Mouse (Mus musculus) hematopoietic stem cell, adult 5-6 weeks (primary cell): ENCODE measurements at regions not wholly inside any gene's neighbourhood (a gene's known extent, or its start where the extent isn't known, plus 50 kb on each side); places are given as distances from the start of the nearest gene placed in this dataset.
A peak's percentile ranks its signal among the peaks of the same experiment; 100 is the strongest.

ENCODE experiments used
- ATAC-seq, 2 experiments: fragments of 125-278 bp in 1 of 2; replicated peaks in 1 of 2; 2 replicates each; pipeline ENCODE4 v1.8.0; 2016 to 2017; ENCODE audit warnings: inconsistent platforms in 2 of 2, mild to moderate bottlenecking in 2 of 2, moderate number of reproducible peaks in 2 of 2, low read depth in 1 of 2, moderate TSS enrichment in 1 of 2; ENCODE audit not compliant: low FRiP score in 2 of 2, poor library complexity in 2 of 2, severe bottlenecking in 2 of 2, insufficient read depth in 1 of 2, low TSS enrichment in 1 of 2

GRCm38 (mm10) chr3:117520461-117520860 lies 54.2 kb upstream of the Plppr5 start:
- no peak for ATAC-seq

- no peak for ATAC-seq
Observed at GRCm38 (mm10) chr3:117508090-117508489, 66.5 kb upstream of the Plppr5 start.

GRCm38 (mm10) chr3:117506151-117506723 lies 68.4 kb upstream of the Plppr5 start:
- ATAC-seq, result no peak

GRCm38 (mm10) chr3:117501107-117501506 lies 73.5 kb upstream of the Plppr5 start:
- no peak for ATAC-seq

GRCm38 (mm10) chr3:117498138-117498897 lies 76.3 kb upstream of the Plppr5 start:
- peak; percentile 14 to 32; a peak in 1 of 4 replicates for ATAC-seq

- ATAC-seq, result peak; percentile 60 to 67; a peak in 2 of 4 replicates
Observed at GRCm38 (mm10) chr3:117494118-117494517, 80.5 kb upstream of the Plppr5 start.

GRCm38 (mm10) chr3:117487281-117488027 lies 87.2 kb upstream of the Plppr5 start:
- ATAC-seq, result no peak

- ATAC-seq, result no peak
Observed at GRCm38 (mm10) chr3:117486351-117486750, 88.3 kb upstream of the Plppr5 start.

- no peak for ATAC-seq
Observed at GRCm38 (mm10) chr3:117480131-117480530, 94.5 kb upstream of the Plppr5 start.

- no peak for ATAC-seq
Observed at GRCm38 (mm10) chr3:117459507-117459906, 98.8 kb upstream of the Plppr4 start.

GRCm38 (mm10) chr3:117450559-117450958 lies 89.9 kb upstream of the Plppr4 start:
- no peak for ATAC-seq

GRCm38 (mm10) chr3:117441887-117442286 lies 81.2 kb upstream of the Plppr4 start:
- no peak for ATAC-seq

- ATAC-seq, result no peak
Observed at GRCm38 (mm10) chr3:117440294-117440693, 79.6 kb upstream of the Plppr4 start.

- ATAC-seq, result peak; percentile 94 to 96
Observed at GRCm38 (mm10) chr3:117438473-117439114, 77.9 kb upstream of the Plppr4 start.

- no peak for ATAC-seq
Observed at GRCm38 (mm10) chr3:117424526-117424925, 63.9 kb upstream of the Plppr4 start.

- no peak for ATAC-seq
Observed at GRCm38 (mm10) chr3:117412896-117413747, 52.4 kb upstream of the Plppr4 start.
